Mouse (Mus musculus) erythroblast, embryonic 14.5 days (primary cell): ENCODE measurements around the gene Ltb4r1. TPM values are rescaled to one million over a fixed set of nuclear protein-coding genes. Genes with fewer than 3 reads are reported as not detected.

ENCODE experiments used
- H3K27me3 ChIP-seq: 2 replicates; pipeline ENCODE4 v1.6.1; 2012; ENCODE audit warnings: inconsistent platforms; ENCODE audit not compliant: control insufficient read depth
- H3K36me3 ChIP-seq: 2 replicates; pipeline ENCODE4 v1.6.1; 2012; ENCODE audit warnings: mild to moderate bottlenecking, inconsistent platforms; ENCODE audit not compliant: control insufficient read depth
- H3K4me1 ChIP-seq: 2 replicates; pipeline ENCODE4 v1.6.1; 2012; ENCODE audit warnings: inconsistent platforms; ENCODE audit not compliant: control insufficient read depth
- H3K4me3 ChIP-seq: replicated peaks from 2 replicates; pipeline ENCODE3; 2012; ENCODE audit warnings: moderate library complexity, mild to moderate bottlenecking, inconsistent platforms
- H3K9me3 ChIP-seq: 2 replicates; pipeline ENCODE4 v1.6.1; 2012; ENCODE audit warnings: low read length, inconsistent platforms, mixed read lengths; ENCODE audit not compliant: control insufficient read depth
- GATA1 ChIP-seq: IDR thresholded peaks from 2 replicates; pipeline ENCODE4 v1.6.1; 2012; ENCODE audit warnings: low read length, inconsistent platforms, mixed read lengths
- TAL1 ChIP-seq: IDR thresholded peaks from 3 replicates; pipeline ENCODE4 v1.6.1; 2012; ENCODE audit warnings: low read length, inconsistent platforms, mixed read lengths
- polyA plus RNA-seq: library from polyadenylated mRNA; stranded (reverse); fragments of >175 nt; gene quantifications from 2 replicates; pipeline ENCODE4 v1.2.3, GENCODE M21; 2012

Gene Ltb4r1
- polyA plus RNA-seq: 0.08 and 0.13 TPM in 2 replicates

DNA sequence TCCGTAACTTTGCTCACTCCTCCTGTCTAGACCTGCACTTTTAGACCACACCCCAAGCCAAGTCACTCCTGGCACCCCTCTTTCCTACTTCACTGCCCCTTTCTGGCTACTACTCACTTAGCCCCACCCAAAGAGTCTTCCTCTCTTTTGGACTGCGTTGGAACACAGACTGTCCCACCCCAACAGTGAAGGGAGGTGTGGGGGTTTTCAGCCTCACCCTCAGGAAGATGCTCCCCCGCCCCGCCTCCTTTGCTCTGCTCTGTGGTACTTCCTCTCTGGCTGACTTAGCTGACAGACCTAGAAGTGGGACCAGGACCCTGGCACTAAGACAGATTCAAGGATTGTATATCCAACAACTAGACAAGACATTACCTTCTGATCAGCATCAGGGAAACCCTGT is at the start of gene Ltb4r1:
Gene Ltb4r1, plus strand, starts transcription at position 267 of the 400 bp plus-strand sequence.
- H3K4me3 ChIP-seq: no peak within 1 kb of the TSS
- H3K4me1 ChIP-seq: peaks cover 56% of the 10 kb centered on the region
- no peak for TF ChIP-seq GATA1
- TF ChIP-seq TAL1: no peak
- H3K36me3 ChIP-seq: no peaks in the 10 kb centered on the region
- no peaks in the 10 kb centered on the region; the same call in 1 of the 2 replicates for H3K9me3 ChIP-seq
- H3K27me3 ChIP-seq: peaks cover 74% of the 10 kb centered on the region

DNA sequence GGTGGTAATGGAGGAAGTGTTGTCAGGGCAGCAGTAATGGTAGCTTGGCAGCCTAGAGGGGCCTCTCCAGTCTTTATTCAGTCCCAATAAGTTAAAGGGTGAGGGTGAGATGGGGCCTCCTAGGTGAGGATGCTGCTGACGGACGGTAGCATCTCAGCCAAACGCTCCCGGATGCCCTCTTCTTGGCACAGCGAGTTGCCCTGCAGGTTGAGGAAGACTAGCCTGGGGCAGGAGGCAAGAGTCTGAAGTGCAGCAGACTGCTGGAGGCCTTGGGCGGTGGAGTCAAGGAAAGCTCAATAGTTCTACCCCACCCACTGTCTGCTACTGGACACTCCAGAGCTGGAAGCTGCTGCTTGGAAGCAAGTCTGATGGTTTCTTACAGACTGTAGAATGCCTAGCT is 49.5 kb upstream of the Ltb4r1 start:
- no peaks in the 10 kb centered on the region for H3K9me3 ChIP-seq
- H3K4me3 ChIP-seq: no peak overlapping the region
- peaks cover 22% of the 10 kb centered on the region for H3K4me1 ChIP-seq
- no peak for TF ChIP-seq GATA1
- no peak for TF ChIP-seq TAL1
- H3K36me3 ChIP-seq: peaks cover 31% of the 10 kb centered on the region
- peaks cover 9% of the 10 kb centered on the region for H3K27me3 ChIP-seq

DNA sequence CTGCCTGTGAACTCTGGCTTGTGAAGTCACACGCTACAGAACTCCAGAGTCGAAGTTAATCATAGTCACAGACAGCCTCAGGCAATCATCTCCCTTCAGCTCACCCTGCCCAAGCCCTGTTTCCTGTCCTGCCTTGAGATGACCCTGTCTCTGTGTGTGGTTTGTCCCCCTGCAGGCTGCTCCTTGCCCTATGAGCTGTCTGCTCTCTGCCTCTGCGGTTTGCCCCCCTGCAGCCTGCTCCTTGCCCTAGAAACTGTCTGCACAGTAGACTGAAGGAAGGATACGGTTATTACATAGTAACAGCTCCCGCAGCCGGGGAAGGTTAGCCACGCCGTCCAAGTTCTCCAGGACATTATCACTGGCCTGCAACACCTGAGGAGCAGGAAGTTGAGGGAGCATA is 48.9 kb upstream of the Ltb4r1 start:
- H3K27me3 ChIP-seq: peaks cover 9% of the 10 kb centered on the region
- no peak overlapping the region for H3K4me3 ChIP-seq
- peaks cover 31% of the 10 kb centered on the region for H3K36me3 ChIP-seq
- no peak for TF ChIP-seq TAL1
- no peak for TF ChIP-seq GATA1
- H3K4me1 ChIP-seq: peaks cover 25% of the 10 kb centered on the region
- H3K9me3 ChIP-seq: no peaks in the 10 kb centered on the region

DNA sequence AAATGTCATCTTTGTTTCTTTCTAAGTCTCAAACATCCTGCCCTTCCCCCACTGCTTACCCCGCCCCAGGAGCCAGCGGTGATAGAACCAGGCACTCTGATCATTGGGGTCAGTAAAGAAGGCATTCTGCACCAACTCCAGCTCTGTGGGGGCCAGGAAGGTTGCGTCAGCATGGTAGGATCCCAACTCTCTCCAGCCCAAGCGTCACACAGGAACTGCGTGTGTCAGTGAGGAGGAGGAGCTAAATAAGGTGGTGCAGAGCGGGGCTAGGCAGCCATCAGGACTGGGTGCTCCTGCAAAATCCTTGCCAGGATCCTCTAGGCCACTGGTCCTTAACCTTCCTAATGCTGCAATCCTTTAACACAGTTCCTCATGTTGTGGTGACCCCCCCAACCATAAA is 46.0 kb upstream of the Ltb4r1 start:
- Histone ChIP-seq H3K36me3 (peaks cover 31% of the 10 kb centered on the region), H3K4me1 (peaks cover 40% of the 10 kb centered on the region), H3K4me3 (no peak overlapping the region), H3K9me3 (no peaks in the 10 kb centered on the region), H3K27me3 (no peaks in the 10 kb centered on the region)
- TF ChIP-seq TAL1: no peak
- no peak for TF ChIP-seq GATA1

DNA sequence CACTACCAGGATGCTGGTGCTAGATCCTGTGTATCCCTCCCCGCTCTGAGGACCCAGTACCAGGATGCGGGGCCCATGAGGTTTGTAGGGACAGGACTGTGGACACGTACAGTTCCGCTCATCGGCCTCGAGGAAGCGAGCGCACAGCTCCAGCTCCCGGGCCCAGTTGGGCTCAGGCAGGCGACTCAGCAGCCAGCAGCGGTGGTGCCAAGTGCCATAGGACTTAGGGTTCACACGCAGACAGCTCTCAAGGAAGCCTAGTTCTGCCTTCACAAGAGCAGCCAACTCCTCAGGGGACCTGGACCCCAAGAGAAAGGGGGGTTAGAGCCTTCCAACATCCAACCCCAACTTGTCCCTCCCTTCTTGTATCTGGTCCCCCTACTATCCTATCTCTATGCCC is 45.1 kb upstream of the Ltb4r1 start:
- H3K27me3 ChIP-seq: no peaks in the 10 kb centered on the region
- H3K4me3 ChIP-seq: no peak overlapping the region
- peaks cover 40% of the 10 kb centered on the region for H3K4me1 ChIP-seq
- H3K36me3 ChIP-seq: peaks cover 31% of the 10 kb centered on the region
- no peaks in the 10 kb centered on the region for H3K9me3 ChIP-seq
- TF ChIP-seq GATA1 (no peak), TAL1 (no peak)

DNA sequence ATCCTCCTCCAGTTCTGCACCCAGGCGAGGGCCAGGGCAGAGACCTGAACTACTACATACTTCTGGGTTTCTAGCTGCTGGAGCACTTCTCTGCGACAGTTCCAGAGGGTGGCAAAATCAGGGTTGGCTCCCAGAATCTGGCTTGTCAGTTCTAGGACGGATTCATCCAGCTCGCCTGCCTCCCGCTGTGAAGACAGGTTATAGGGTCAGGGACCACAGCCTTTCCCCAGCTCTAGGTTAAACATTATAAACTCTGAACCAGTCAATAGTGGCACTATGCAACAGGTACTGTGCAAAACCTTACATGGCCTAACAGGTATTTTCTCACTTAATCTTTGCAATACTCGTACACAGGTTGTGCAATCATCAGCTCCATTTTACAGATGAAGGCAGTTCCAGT is 44.7 kb upstream of the Ltb4r1 start:
- TF ChIP-seq GATA1 (no peak), TAL1 (no peak)
- Histone ChIP-seq H3K27me3 (no peaks in the 10 kb centered on the region), H3K4me1 (peaks cover 40% of the 10 kb centered on the region), H3K4me3 (peak overlapping the region; percentile 76), H3K9me3 (no peaks in the 10 kb centered on the region), H3K36me3 (peaks cover 30% of the 10 kb centered on the region)

DNA sequence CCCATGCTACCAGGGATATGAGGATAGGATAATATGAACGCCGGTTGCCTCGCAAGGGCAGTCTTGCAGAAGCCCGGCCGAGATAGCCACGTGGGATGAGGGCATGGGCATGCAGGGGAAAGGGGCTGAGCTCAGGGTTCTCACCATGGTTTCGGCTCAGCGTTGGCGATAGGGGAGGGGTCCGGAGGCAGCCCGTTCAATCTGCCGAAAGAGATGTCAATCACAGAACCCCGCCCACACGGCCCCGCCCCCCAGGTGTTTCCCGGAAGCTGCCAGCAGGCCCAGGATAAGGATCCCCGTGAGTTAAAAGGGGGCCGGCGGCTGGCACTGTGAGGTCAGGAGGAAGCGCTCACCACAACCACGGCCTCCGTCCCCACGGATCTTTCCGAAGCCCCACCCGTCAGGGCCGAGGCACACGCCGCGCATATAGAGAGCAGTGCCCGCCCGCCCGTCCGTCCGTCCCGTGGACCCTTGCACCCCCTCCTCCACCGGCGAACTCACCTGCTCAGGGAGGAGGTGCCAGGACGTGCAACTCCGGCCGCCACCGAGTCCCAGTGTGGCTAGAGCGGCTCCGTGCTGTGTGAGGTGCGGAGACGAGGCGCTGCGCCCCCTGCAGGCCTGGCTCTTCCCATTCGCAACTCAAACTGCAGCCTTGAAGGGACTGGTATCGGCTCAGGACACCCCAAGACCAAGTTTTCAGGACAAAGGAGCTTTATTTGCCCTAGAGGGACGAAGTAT is 43.9 kb upstream of the Ltb4r1 start, which contains the start of gene Rabggta:
Gene Rabggta, minus strand, starts transcription at position 564 of the 738 bp plus-strand sequence.
- peaks cover 40% of the 10 kb centered on the region for H3K4me1 ChIP-seq
- TF ChIP-seq TAL1 (no peak), GATA1 (no peak)
- peaks cover 26% of the 10 kb centered on the region for H3K36me3 ChIP-seq

DNA sequence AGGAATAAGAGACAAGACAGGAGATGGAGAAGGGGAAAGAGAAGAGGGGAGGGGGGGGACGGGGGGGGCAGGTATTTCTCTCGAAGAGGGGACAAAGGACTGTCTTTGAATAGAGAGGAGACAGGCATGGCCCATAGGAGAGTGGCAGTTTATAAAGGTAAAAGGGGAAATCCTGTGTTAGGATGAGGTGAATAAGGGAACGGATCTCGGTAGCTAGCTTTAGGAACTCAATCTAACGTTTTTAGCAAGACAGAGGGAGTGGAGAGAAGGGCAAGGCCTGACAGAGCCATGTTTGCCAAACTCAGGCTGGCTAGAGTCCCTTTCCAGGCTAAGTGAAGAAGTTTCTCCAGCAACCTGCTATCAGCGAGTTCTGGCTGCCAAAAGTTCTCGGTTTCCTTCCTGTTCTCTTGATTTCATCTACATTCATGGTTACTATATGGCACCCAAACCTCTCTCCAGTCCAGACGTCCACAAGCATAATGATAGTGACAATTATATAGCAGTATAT is 43.3 kb upstream of the Ltb4r1 start:
- Histone ChIP-seq H3K27me3 (no peaks in the 10 kb centered on the region), H3K4me3 (peak overlapping the region; percentile 76), H3K9me3 (no peaks in the 10 kb centered on the region), H3K4me1 (peaks cover 40% of the 10 kb centered on the region), H3K36me3 (peaks cover 19% of the 10 kb centered on the region)
- TF ChIP-seq GATA1 (no peak), TAL1 (no peak)

More for the DNA sequence above, 43.9 kb upstream of the Ltb4r1 start, which contains the start of gene Rabggta:
- peak within 1 kb of the TSS; percentile 76 for H3K4me3 ChIP-seq
- H3K27me3 ChIP-seq: no peaks in the 10 kb centered on the region
- no peaks in the 10 kb centered on the region for H3K9me3 ChIP-seq

DNA sequence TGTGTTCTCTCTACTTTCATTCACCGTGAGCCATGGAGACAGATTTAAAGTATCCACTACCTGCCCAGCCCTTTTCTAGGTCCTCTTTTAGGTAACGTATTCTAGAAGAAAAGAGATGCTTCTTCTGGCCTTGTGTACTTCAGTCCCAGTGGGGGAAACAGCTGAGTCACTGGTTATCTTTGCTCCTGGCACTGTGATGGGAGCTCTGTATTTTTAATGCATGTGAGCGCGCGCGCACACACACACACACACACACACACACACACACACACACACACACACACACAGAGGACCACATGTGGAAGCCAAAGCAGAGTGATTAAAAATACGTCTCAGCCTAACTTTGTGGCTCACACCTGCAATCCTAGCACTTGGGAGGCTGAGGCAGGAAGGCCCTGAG is 42.3 kb upstream of the Ltb4r1 start:
- H3K4me1 ChIP-seq: peaks cover 40% of the 10 kb centered on the region
- H3K27me3 ChIP-seq: peaks cover 6% of the 10 kb centered on the region
- TF ChIP-seq TAL1 (no peak), GATA1 (no peak)
- H3K36me3 ChIP-seq: peaks cover 13% of the 10 kb centered on the region
- no peak overlapping the region for H3K4me3 ChIP-seq
- no peaks in the 10 kb centered on the region for H3K9me3 ChIP-seq

DNA sequence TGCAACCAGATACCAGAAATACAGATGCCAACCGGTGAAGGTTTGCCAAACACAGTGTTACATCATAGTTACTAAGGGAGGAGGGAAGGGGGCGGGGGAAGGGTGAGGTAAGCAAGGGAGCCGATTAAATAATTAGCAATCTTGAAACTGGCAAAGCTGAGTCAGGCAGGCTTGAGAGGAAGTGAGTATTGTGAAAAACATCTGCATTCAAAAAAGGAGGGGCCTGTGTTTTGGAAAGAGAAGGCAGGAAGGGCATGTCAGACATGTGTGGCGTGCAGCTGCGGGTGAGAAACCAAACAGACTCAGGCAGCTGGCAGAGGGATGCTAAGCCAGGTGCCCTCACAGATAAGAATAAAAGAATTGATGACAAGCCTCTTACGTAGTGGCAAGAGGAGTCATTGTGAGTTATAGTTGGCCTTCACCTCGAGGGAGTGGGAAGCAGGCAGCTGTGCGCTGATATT is 41.3 kb upstream of the Ltb4r1 start:
- peaks cover 3% of the 10 kb centered on the region for H3K36me3 ChIP-seq
- H3K27me3 ChIP-seq: peaks cover 6% of the 10 kb centered on the region
- H3K4me1 ChIP-seq: peaks cover 40% of the 10 kb centered on the region
- no peak overlapping the region for H3K4me3 ChIP-seq
- no peak for TF ChIP-seq GATA1
- no peak for TF ChIP-seq TAL1
- no peaks in the 10 kb centered on the region for H3K9me3 ChIP-seq
